Mouse (Mus musculus) B cell, adult 62 days (primary cell): Measurements from ENCODE around the gene Brk1. TPM values are rescaled to one million over a fixed set of nuclear protein-coding genes. Genes with fewer than 3 reads are reported as not detected.

Experiments
- total RNA-seq: library from RNA; stranded (reverse); gene quantifications from 4 replicates; pipeline ENCODE4 v1.2.4, GENCODE M21; 2023

Brk1 gene
- total RNA-seq, result 109 to 116 TPM (median 111 TPM) in 4 replicates

DNA sequence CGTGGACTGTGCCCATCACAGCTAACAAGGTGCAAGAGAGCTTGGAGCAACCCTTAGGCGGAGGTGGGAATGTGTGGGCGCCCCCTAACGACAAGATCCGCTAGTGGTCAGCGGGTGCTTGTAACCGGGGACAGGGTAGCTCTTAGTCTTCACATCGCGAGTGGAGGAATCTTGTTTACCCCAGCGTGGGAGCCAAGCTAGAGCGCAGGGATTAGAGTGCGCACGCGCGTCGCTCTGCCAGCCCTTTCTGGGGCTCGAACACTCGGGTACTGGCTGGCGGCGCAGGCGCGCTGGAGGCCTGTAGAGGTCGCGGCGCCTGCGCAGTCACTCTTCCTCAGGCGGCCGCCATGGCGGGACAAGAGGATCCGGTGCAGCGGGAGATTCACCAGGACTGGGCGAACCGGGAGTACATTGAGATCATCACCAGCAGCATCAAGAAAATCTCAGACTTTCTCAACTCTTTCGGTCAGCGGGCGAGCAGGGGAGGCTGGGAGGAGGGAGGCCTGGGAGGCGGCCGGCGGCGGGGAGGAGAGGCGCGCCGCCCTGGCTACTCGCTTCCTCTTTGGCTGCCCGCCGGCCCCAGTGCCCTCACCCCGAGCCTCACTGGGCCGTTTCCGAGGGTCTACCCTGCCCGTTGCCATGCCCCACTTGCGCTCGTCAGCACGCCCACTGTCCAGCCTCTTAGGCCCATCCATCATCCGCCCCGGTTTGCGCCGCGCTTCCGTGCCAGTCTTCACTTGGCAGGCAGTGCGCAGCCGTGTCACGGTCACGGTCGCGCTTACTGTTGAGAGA lies at the start of gene Brk1:
Gene Brk1, plus strand, starts transcription at position 341 of the 792 bp plus-strand sequence.

DNA sequence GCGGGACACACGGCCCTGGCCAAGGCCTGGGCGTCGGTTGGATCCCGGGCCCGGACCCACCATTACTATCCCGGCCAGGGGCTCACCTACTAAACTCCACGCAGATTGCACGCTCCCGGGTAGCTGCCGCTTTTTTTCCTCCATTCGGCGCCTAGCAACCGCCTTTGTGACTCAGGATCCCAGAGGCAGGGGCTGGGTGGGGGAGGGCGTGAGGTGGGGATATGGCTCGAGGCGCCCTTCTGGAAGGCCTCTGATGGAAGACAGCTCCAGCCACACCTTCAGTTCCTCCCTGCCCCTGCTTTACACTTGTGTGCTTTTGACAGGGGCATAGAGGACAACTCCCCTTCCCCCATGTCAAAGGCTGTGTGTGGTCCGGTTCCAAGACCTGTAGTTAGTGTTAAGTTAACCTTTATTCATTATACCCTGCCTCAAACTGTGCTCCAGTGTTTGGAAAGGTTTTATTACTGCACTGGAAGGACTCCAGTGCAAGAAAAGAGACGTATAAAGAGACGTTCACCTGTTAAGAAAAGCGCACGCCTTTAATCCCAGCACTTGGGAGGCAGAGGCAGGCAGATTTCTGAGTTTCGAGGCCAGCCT lies 3.9 kb upstream of the Brk1 start, which contains the start of gene Fancd2os:
Gene Fancd2os, minus strand, starts transcription at position 173 of the 597 bp plus-strand sequence.

DNA sequence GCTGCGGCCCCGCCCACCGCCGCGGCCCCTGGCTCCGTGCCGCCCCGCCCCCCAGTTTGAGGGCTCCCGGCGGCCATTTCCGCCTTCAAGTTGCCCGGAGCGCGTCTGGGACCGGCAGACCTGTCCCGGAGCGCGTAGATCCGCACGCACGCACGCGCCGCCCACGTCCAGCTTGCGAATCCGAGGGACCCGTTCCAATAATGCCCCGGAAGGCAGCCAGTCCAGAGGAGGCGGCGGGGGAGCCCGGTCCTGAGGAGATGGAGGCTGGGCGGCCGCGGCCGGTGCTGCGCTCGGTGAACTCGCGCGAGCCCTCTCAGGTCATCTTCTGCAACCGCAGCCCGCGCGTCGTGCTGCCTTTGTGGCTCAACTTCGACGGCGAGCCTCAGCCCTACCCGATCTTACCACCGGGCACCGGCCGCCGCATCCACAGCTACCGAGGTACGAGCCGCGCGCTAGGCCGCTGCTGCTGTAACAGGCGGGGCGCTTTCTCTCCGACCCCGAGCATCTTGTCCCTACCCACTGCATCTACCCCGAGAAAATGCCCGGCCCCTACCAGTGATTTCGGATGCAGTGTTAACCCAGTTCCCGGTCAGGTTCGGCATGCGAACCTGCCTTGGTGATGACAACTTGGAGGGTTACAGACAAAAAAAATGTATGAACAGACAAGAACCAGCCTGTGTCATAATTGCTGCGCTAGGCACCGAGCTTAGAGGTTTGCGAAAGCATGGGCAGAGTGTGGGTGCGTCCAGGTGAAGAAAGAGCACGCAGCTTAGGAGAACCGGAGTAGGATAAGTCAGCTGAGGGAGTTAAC lies 19.6 kb downstream of the Brk1 start, which contains the start of gene Vhl:
Gene Vhl, plus strand, starts transcription at position 19 of the 811 bp plus-strand sequence.

DNA sequence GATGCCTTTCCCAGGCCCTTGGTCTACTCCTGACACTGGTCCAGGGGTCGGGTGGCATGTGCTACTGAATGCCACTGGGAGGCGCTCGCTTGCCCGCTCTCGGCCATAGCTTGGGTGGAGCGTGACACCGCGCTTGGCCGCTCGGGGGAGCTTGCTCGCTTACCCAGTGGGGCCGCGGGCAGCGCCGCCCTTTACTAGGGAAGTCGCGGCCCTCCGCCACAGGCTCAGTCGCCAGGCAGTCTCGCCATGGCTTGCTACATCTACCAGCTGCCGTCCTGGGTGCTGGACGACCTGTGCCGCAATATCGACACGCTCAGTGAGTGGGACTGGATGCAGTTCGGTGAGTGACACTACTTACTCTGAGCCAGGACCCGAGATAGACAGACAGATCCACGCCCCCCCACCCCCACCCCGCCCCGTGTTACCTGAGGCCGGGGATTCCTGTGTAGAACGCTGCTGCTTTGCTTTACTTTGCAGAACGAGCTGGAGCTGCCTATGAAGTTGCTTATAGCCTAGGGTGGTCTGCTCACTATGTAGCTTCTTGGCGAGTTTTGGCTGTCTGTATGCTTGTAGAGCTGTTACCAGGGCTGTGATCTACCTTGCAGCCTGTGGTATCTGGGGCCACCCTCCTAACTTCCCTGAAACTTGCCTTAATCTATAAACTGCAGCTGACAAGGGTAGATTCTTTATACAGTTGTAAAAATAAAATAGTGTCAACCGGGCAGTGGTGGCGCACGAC lies 33.9 kb downstream of the Brk1 start, which contains the start of gene Irak2:
Gene Irak2, plus strand, starts transcription at position 166 of the 739 bp plus-strand sequence.

Other genes starting within 250 kb of the Brk1 start
- gene Tada3, start 226.9 kb upstream of the Brk1 start, total RNA-seq, result 26.6 to 32.6 TPM (median 28.8 TPM) in 4 replicates
- 243 to 268 TPM (median 249 TPM) in 4 replicates for gene Arpc4, start 226.7 kb upstream of the Brk1 start, total RNA-seq
- 32.4 to 41.0 TPM (median 37.4 TPM) in 4 replicates for gene Ttll3, start 215.5 kb upstream of the Brk1 start, total RNA-seq
- 10.5 to 20.9 TPM (median 13.6 TPM) in 4 replicates for gene Rpusd3, start 185.4 kb upstream of the Brk1 start, total RNA-seq
- not detected in 4 replicates for gene Cidec, start 169.0 kb upstream of the Brk1 start, total RNA-seq
- gene Jagn1, start 162.2 kb upstream of the Brk1 start, total RNA-seq, result 16.2 to 23.5 TPM (median 20.8 TPM) in 4 replicates
- not detected in 4 replicates for gene Il17re, start 146.3 kb upstream of the Brk1 start, total RNA-seq
- gene Il17rc, start 133.3 kb upstream of the Brk1 start, total RNA-seq, result not detected in 4 replicates
- 15.5 to 21.0 TPM (median 16.6 TPM) in 4 replicates for gene Creld1, start 121.5 kb upstream of the Brk1 start, total RNA-seq
- gene Prrt3, start 102.8 kb upstream of the Brk1 start, total RNA-seq, result 0.33 to 0.53 TPM (median 0.41 TPM) in 4 replicates
- 78.1 to 83.8 TPM (median 81.8 TPM) in 4 replicates for gene Emc3, start 73.1 kb upstream of the Brk1 start, total RNA-seq
- gene Fancd2, start 73.1 kb upstream of the Brk1 start, total RNA-seq, result 1.5 to 3.8 TPM (median 2.6 TPM) in 4 replicates
- gene Fancd2os, start 4.1 kb upstream of the Brk1 start, total RNA-seq, result not detected in 4 replicates
- 26.1 to 34.3 TPM (median 32.7 TPM) in 4 replicates for gene Vhl, start 19.2 kb downstream of the Brk1 start, total RNA-seq
- gene Irak2, start 33.7 kb downstream of the Brk1 start, total RNA-seq, result 159 to 180 TPM (median 169 TPM) in 4 replicates
- gene Tatdn2, start 92.3 kb downstream of the Brk1 start, total RNA-seq, result 211 to 234 TPM (median 215 TPM) in 4 replicates
- 2.9 to 3.5 TPM (median 3.2 TPM) in 4 replicates for gene Ghrl, start 115.1 kb downstream of the Brk1 start, total RNA-seq
- gene Sec13, start 136.0 kb downstream of the Brk1 start, total RNA-seq, result 98.1 to 109 TPM (median 101 TPM) in 4 replicates